Mouse (Mus musculus) MEL (cell line): ENCODE measurements around the gene Aldh4a1. TPM values are rescaled to one million over a fixed set of nuclear protein-coding genes. Genes with fewer than 3 reads are reported as not detected.

ENCODE experiments used
- DNase-seq: peaks from one replicate; pipeline ENCODE4 v3.0.0; 2011; ENCODE audit warnings: low read depth, low spot score
- H3K27ac ChIP-seq: 2 replicates; pipeline ENCODE4 v1.5.1; 2012; ENCODE audit warnings: low read depth, mild to moderate bottlenecking, control low read depth, low read length, moderate library complexity; ENCODE audit not compliant: control insufficient read depth
- H3K27me3 ChIP-seq, 2 experiments: fragments of 150-350 bp in 1 of 2; sonication (generic) in 1 of 2; 2 replicates each; pipeline ENCODE4 v1.6.1; 2012; ENCODE audit warnings: low read length in 2 of 2, mild to moderate bottlenecking in 2 of 2, improper control_type of control experiment in 1 of 2, moderate library complexity in 1 of 2; ENCODE audit not compliant: insufficient read depth in 2 of 2, control insufficient read depth in 1 of 2
- H3K36me3 ChIP-seq, 2 experiments: 2 replicates each; pipeline ENCODE4 v1.6.1; 2012 to 2014; ENCODE audit warnings: low read length in 2 of 2, improper control_type of control experiment in 1 of 2, inconsistent platforms in 1 of 2, mild to moderate bottlenecking in 1 of 2; ENCODE audit not compliant: insufficient read depth in 2 of 2, control insufficient read depth in 1 of 2
- H3K4me1 ChIP-seq, 2 experiments: fragments of 150-350 bp in 1 of 2; sonication (generic) in 1 of 2; 2 replicates each; pipeline ENCODE4 v1.6.1; 2012; ENCODE audit warnings: low read length in 2 of 2, improper control_type of control experiment in 1 of 2, mild to moderate bottlenecking in 1 of 2; ENCODE audit not compliant: insufficient read depth in 2 of 2, control insufficient read depth in 1 of 2
- H3K4me3 ChIP-seq, 2 experiments: fragments of 150-350 bp in 1 of 2; sonication (generic) in 1 of 2; 2 replicates each; pipeline ENCODE4 v1.5.1; 2012; ENCODE audit warnings: low read depth in 2 of 2, low read length in 2 of 2, mild to moderate bottlenecking in 2 of 2, moderate library complexity in 2 of 2, control low read depth in 1 of 2, improper control_type of control experiment in 1 of 2; ENCODE audit not compliant: control insufficient read depth in 1 of 2, insufficient read depth in 1 of 2
- H3K79me2 ChIP-seq: 2 replicates; pipeline ENCODE4 v1.6.1; 2012; ENCODE audit warnings: mild to moderate bottlenecking, low read length, moderate library complexity; ENCODE audit not compliant: control insufficient read depth, poor library complexity, insufficient read depth
- H3K9ac ChIP-seq: 2 replicates; pipeline ENCODE4 v1.6.1; 2012; ENCODE audit warnings: low read depth, mild to moderate bottlenecking, control low read depth, low read length, moderate library complexity; ENCODE audit not compliant: control insufficient read depth, poor library complexity, severe bottlenecking
- H3K9me3 ChIP-seq: fragments of 150-350 bp; sonication (generic); replicated peaks from 2 replicates; pipeline ENCODE4 v1.6.1; 2012; ENCODE audit warnings: mild to moderate bottlenecking, low read length, improper control_type of control experiment, moderate library complexity; ENCODE audit not compliant: insufficient read depth
- CHD2 ChIP-seq: IDR thresholded peaks from 2 replicates; pipeline ENCODE4 v1.6.1; 2011; ENCODE audit warnings: low read length, improper control_type of control experiment
- CTCF ChIP-seq, 3 experiments: IDR thresholded peaks in 2 of 3; conservative IDR thresholded peaks in 1 of 3; 2 replicates each; pipeline ENCODE4 v1.5.1; 2011 to 2012; ENCODE audit warnings: low read length in 3 of 3, low read depth in 2 of 3, mild to moderate bottlenecking in 2 of 3, improper control_type of control experiment in 1 of 3, inconsistent platforms in 1 of 3, mixed read lengths in 1 of 3, moderate library complexity in 1 of 3; ENCODE audit not compliant: control insufficient read depth in 1 of 3, insufficient read depth in 1 of 3, poor library complexity in 1 of 3, severe bottlenecking in 1 of 3
- E2F4 ChIP-seq: IDR thresholded peaks from 2 replicates; pipeline ENCODE4 v1.6.1; 2011; ENCODE audit warnings: low read depth, low read length, improper control_type of control experiment, borderline replicate concordance
- GABPA ChIP-seq: IDR thresholded peaks from 2 replicates; pipeline ENCODE4 v1.6.1; 2012; ENCODE audit warnings: low read depth, mild to moderate bottlenecking, inconsistent platforms, low read length, improper control_type of control experiment, moderate library complexity
- GATA1 ChIP-seq: IDR thresholded peaks from 2 replicates; pipeline ENCODE4 v1.6.1; 2011; ENCODE audit warnings: low read depth, low read length, improper control_type of control experiment
- HCFC1 ChIP-seq: IDR thresholded peaks from 2 replicates; pipeline ENCODE4 v1.6.1; 2012; ENCODE audit warnings: low read depth, mild to moderate bottlenecking, inconsistent platforms, low read length, improper control_type of control experiment, moderate library complexity
- MAX ChIP-seq: IDR thresholded peaks from 2 replicates; pipeline ENCODE4 v1.6.1; 2011; ENCODE audit warnings: low read length, improper control_type of control experiment
- MAZ ChIP-seq: IDR thresholded peaks from 2 replicates; pipeline ENCODE4 v1.6.1; 2012; ENCODE audit warnings: low read depth, mild to moderate bottlenecking, inconsistent platforms, low read length, improper control_type of control experiment
- MEF2A ChIP-seq: IDR thresholded peaks from 2 replicates; pipeline ENCODE4 v1.6.1; 2014; ENCODE audit warnings: low read depth, mild to moderate bottlenecking, inconsistent platforms, low read length, improper control_type of control experiment; ENCODE audit not compliant: poor library complexity, insufficient replicate concordance, severe bottlenecking; ENCODE audit errors: extremely low read depth
- MYB ChIP-seq: IDR thresholded peaks from 2 replicates; pipeline ENCODE4 v1.6.1; 2011; ENCODE audit warnings: mild to moderate bottlenecking, low read depth, low read length, improper control_type of control experiment
- NRF1 ChIP-seq: IDR thresholded peaks from 2 replicates; pipeline ENCODE4 v1.6.1; 2014; ENCODE audit warnings: low read depth, mild to moderate bottlenecking, inconsistent platforms, low read length, improper control_type of control experiment, moderate library complexity; ENCODE audit not compliant: poor library complexity, insufficient read depth, severe bottlenecking
- POLR2A ChIP-seq, 2 experiments: IDR thresholded peaks; 2 replicates each; pipeline ENCODE4 v1.6.1; 2011 to 2012; ENCODE audit warnings: low read length in 2 of 2, mild to moderate bottlenecking in 2 of 2, control low read depth in 1 of 2, improper control_type of control experiment in 1 of 2, low read depth in 1 of 2, moderate library complexity in 1 of 2; ENCODE audit not compliant: control insufficient read depth in 1 of 2, insufficient read depth in 1 of 2, poor library complexity in 1 of 2
- POLR2AphosphoS2 ChIP-seq: IDR thresholded peaks from 2 replicates; pipeline ENCODE4 v1.6.1; 2011; ENCODE audit warnings: low read length, improper control_type of control experiment
- POLR2AphosphoS5 ChIP-seq: IDR thresholded peaks from 2 replicates; pipeline ENCODE4 v1.6.1; 2012; ENCODE audit warnings: low read depth, borderline replicate concordance, mild to moderate bottlenecking, inconsistent platforms, low read length, moderate library complexity, mixed read lengths
- RAD21 ChIP-seq: IDR thresholded peaks from 2 replicates; pipeline ENCODE4 v1.6.1; 2011; ENCODE audit warnings: mild to moderate bottlenecking, low read depth, low read length, improper control_type of control experiment
- SMC3 ChIP-seq: IDR thresholded peaks from 2 replicates; pipeline ENCODE4 v1.6.1; 2011; ENCODE audit warnings: low read depth, low read length, improper control_type of control experiment
- UBTF ChIP-seq: IDR thresholded peaks from 2 replicates; pipeline ENCODE4 v1.6.1; 2012; ENCODE audit warnings: low read depth, mild to moderate bottlenecking, inconsistent platforms, low read length, improper control_type of control experiment, moderate library complexity, borderline replicate concordance; ENCODE audit not compliant: insufficient read depth
- ZC3H11A ChIP-seq: IDR thresholded peaks from 2 replicates; pipeline ENCODE4 v1.6.1; 2012; ENCODE audit warnings: low read depth, mild to moderate bottlenecking, inconsistent platforms, low read length, improper control_type of control experiment
- ZKSCAN1 ChIP-seq: IDR thresholded peaks from 2 replicates; pipeline ENCODE4 v1.6.1; 2012; ENCODE audit warnings: low read depth, mild to moderate bottlenecking, inconsistent platforms, low read length, improper control_type of control experiment, moderate library complexity
- ZNF384 ChIP-seq: IDR thresholded peaks from 2 replicates; pipeline ENCODE4 v1.6.1; 2012; ENCODE audit warnings: low read depth, mild to moderate bottlenecking, inconsistent platforms, low read length, improper control_type of control experiment
- polyA plus RNA-seq, 2 experiments: library from polyadenylated mRNA; stranded (reverse) in 1 of 2; unstranded in 1 of 2; fragments of >175 nt in 1 of 2; fragments of >200 nt in 1 of 2; gene quantifications; 2 replicates each; pipeline versions ENCODE4 v1.2.1 to v1.2.4; 2012; ENCODE audit warnings: low replicate concordance in 2 of 2, low read depth in 1 of 2; ENCODE audit not compliant: insufficient read length in 2 of 2, insufficient read depth in 1 of 2, missing spikeins in 1 of 2
- total RNA-seq: library from RNA; depleted of rRNA; stranded (reverse); fragments of 300-350 nt; gene quantifications from 2 replicates; pipeline ENCODE4 v1.2.3, GENCODE M21; 2012

Aldh4a1 gene
- total and polyA plus RNA-seq, 3 experiments = 11.7 to 12.3 TPM; not detected in 1

DNA sequence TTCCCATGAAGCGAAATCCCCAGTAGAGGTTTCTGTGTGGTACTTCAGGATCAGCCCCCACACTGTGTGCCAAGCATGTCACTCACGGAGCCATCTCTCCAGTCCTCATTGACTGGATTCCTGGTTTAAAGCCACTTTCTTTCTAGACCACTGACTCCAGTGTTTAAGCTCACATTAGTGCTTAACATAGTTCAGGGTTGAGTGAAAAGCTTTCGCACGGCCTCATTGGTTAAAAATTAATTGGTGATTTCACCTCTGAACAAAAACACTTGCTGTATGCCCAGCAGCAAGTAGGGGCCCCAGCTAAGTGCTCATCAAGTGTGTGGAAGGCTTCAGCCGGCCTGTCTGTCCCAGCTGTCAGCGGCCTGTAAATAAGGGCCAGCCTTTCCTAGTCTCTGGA lies 45.0 kb downstream of the Aldh4a1 start:
- Histone ChIP-seq H3K4me1 (no peaks in the 10 kb centered on the region), H3K79me2 (no peaks in the 10 kb centered on the region), H3K27me3 (no peaks in the 10 kb centered on the region), H3K9ac (no peak overlapping the region), H3K4me3 (no peak overlapping the region), H3K36me3 (no peaks in the 10 kb centered on the region), H3K9me3 (no peaks in the 10 kb centered on the region), H3K27ac (no peak overlapping the region)
- no peak for DNase-seq
- TF ChIP-seq ZNF384 = no peak
- no peak for TF ChIP-seq MEF2A
- no peak for TF ChIP-seq SMC3
- TF ChIP-seq GATA1 = no peak
- TF ChIP-seq E2F4 = no peak
- no peak for TF ChIP-seq UBTF
- TF ChIP-seq CTCF (IDR thresholded peaks at IDR 0.05 in 2 of 3, conservative IDR thresholded peaks at IDR 0.05 in 1 of 3; ENCODE audit: control insufficient read depth in 1 of 3, insufficient read depth in 1 of 3, low read depth in 2 of 3, low read length in 3 of 3, poor library complexity in 1 of 3, severe bottlenecking in 1 of 3) = no peak
- no peak for TF ChIP-seq POLR2A (IDR thresholded peaks at IDR 0.05; ENCODE audit: control insufficient read depth in 1 of 2, insufficient read depth in 1 of 2, low read depth in 1 of 2, low read length in 2 of 2, poor library complexity in 1 of 2)
- no peak for TF ChIP-seq ZC3H11A
- no peak for TF ChIP-seq POLR2AphosphoS2
- no peak for TF ChIP-seq MAZ
- no peak for TF ChIP-seq CHD2
- TF ChIP-seq ZKSCAN1 = no peak
- TF ChIP-seq MYB = no peak
- no peak for TF ChIP-seq POLR2AphosphoS5
- no peak for TF ChIP-seq GABPA
- TF ChIP-seq MAX = no peak
- no peak for TF ChIP-seq NRF1
- TF ChIP-seq HCFC1 = no peak

DNA sequence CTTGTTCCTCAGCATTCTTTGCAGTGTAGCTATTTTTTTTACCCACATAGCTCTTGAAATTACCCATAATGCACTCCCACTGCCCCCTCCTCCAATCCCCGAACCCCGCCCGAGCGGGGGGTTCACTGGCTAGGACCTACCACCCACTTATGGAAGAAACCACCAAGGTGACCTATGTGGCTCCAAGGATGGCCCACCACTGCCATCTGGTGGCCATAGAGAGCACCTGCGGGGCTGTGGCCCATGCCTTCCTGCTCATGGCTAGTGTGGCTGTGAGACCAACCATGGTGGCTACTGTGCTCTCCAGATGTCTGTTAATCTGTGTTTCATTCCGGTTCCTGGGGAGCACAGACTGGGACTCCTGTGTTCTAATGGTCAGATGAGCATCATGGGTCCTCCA lies 47.2 kb downstream of the Aldh4a1 start:
- H3K36me3 ChIP-seq = no peaks in the 10 kb centered on the region
- no peaks in the 10 kb centered on the region for H3K9me3 ChIP-seq
- no peak for TF ChIP-seq POLR2AphosphoS2
- TF ChIP-seq MAX = no peak
- TF ChIP-seq ZC3H11A = peak; percentile 53
- peak; percentile 74 to 90 (median 76) for TF ChIP-seq CTCF (IDR thresholded peaks at IDR 0.05 in 2 of 3, conservative IDR thresholded peaks at IDR 0.05 in 1 of 3; ENCODE audit: control insufficient read depth in 1 of 3, insufficient read depth in 1 of 3, low read depth in 2 of 3, low read length in 3 of 3, poor library complexity in 1 of 3, severe bottlenecking in 1 of 3)
- TF ChIP-seq GABPA = no peak
- TF ChIP-seq GATA1 = no peak
- TF ChIP-seq SMC3 = peak; percentile 70
- peak; percentile 69 for TF ChIP-seq RAD21
- no peak for TF ChIP-seq POLR2AphosphoS5
- no peak overlapping the region for H3K4me3 ChIP-seq
- no peak overlapping the region for H3K9ac ChIP-seq
- no peak overlapping the region for H3K27ac ChIP-seq
- peak; percentile 52 for DNase-seq
- no peaks in the 10 kb centered on the region for H3K27me3 ChIP-seq
- no peaks in the 10 kb centered on the region for H3K79me2 ChIP-seq
- no peaks in the 10 kb centered on the region for H3K4me1 ChIP-seq
